Mouse (Mus musculus) heart, postnatal 0 days (tissue): ENCODE results near the gene Samd15.

Experiments
- CTCF ChIP-seq: IDR thresholded peaks from 2 replicates; pipeline ENCODE4 v1.5.1; 2016; ENCODE audit warnings: antibody characterized with exemption, control low read depth, low read depth
- EP300 ChIP-seq: IDR thresholded peaks from 2 replicates; pipeline ENCODE4 v1.6.1; 2016; ENCODE audit warnings: antibody characterized with exemption, low read depth

DNA sequence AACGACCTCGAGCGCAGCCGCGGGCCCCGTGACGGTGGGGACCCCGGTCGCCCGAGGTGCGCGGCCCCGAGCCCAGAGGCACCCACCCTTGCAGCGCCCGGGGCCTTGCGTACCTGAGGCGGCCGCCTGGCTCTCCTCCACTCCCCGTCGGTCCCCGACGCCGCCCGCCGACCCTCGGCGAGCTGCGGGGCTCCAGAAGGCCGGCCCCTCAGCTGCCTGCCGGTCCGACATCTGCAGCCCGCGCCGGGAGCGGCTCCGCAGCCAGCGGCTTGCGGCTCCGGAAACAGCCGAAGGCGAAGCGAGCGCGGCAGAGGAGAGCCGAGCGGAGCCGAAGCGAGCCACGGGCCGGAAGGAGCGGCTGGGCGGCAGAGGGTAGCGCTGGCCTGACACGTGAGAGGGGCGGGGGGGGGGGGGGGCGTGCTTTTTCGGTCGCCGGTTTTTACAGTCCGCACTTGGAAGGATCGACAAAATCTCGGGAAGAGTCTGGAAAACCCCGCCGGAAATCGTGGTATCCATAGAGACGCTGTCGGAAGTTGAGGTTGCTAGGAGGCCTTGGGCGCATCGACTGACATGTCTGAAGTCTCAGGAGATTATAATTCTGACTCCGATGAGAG, 557 bp downstream of the Samd15 start, which contains the start of gene Tmed8:
- no peak for TF ChIP-seq CTCF
- TF ChIP-seq EP300: no peak
